8 mouse cellular contexts compared by ENCODE assay signal in the genomic region with DNA sequence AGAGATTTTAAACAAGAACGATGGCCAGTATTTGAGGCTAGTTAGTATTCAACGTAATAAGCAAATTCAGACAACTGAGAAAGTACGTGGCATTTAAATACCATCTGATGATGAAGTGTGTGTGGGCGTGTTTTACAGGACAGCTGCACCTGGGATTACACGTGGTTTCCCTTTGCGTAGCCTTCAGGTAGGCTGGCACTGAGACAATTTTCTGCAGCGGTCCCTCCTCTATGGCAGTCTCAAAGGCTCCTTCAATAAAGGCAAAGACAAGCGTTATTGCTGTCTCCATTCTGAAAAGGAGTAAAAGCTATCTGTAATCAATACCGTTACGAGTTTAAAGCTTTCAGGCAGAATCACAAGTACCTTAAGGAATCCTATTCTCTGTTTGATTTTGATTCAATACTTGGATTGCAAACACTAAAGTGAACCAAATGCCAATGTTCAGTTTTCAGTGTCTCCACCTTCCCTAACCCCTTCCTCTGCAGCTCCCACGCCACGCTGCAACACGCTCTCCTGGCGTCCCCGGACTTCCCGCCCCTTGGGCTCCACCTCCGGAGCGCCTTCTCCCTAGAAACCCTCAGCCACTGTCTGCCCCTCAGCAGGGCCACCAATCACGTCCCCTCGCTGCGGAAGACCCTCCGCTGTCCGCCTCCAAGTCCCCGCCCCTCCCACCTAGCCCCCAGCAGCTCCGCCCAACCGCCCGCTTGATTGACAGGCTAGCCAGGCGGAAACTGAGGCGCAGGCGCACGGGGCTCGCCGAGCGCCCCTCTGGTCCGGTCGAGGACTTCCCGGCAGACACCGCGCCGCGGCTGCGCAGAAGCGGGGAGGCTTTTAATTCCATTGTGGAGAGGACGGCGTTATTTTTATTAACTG. TPM values are rescaled to one million over a fixed set of nuclear protein-coding genes. Genes with fewer than 3 reads are reported as not detected.
DNase-seq lines count a peak whose midpoint lies in the region; ATAC-seq and TF ChIP-seq lines count a peak whose summit lies in the region.

A gene (plus strand): TSS at position 756 of the 873 bp plus-strand sequence.

- H3K9ac ChIP-seq in heart, embryonic 12.5 days = peak within 1 kb of the TSS; percentile 97
- H3K9ac ChIP-seq in kidney, postnatal 0 days (ENCODE audit: low read depth, low read length) = peak within 1 kb of the TSS; percentile 90
- H3K9ac ChIP-seq in liver, embryonic 11.5 days (ENCODE audit: low read depth, low read length) = peak within 1 kb of the TSS; percentile 95
- H3K9ac ChIP-seq in stomach, embryonic 14.5 days (replicated peaks; ENCODE audit: low read depth, low read length) = peak within 1 kb of the TSS; percentile 88

- peaks cover 23% of the 10 kb centered on the region for H3K4me1 ChIP-seq in heart, embryonic 12.5 days (replicated peaks)
- peaks cover 23% of the 10 kb centered on the region for H3K4me1 ChIP-seq in kidney, postnatal 0 days (replicated peaks; ENCODE audit: insufficient read depth, low read length)
- peaks cover 26% of the 10 kb centered on the region for H3K4me1 ChIP-seq in liver, embryonic 11.5 days (replicated peaks; ENCODE audit: control insufficient read depth, insufficient read depth, low read length)
- H3K4me1 ChIP-seq in stomach, embryonic 14.5 days (ENCODE audit: control insufficient read depth, insufficient read depth, low read length) = peaks cover 25% of the 10 kb centered on the region

- H3K9me3 ChIP-seq in heart, embryonic 12.5 days (replicated peaks) = no peaks in the 10 kb centered on the region
- H3K9me3 ChIP-seq in kidney, postnatal 0 days (replicated peaks; ENCODE audit: low read length) = no peaks in the 10 kb centered on the region
- H3K9me3 ChIP-seq in liver, embryonic 11.5 days (ENCODE audit: control insufficient read depth, low read length) = no peaks in the 10 kb centered on the region
- H3K9me3 ChIP-seq in stomach, embryonic 14.5 days (ENCODE audit: control insufficient read depth, low read depth, low read length) = no peaks in the 10 kb centered on the region

- DNase-seq in CD4-positive helper T cell, adult 2 months (ENCODE audit: low read depth, low spot score) = peak; percentile 95
- peak; percentile 94 for DNase-seq in brain, embryonic 18.5 days (ENCODE audit: low read depth, low spot score)
- DNase-seq in kidney, postnatal 0 days (ENCODE audit: low spot score) = peak; percentile 98
- DNase-seq in liver, embryonic 11.5 days (ENCODE audit: low spot score) = peak; percentile 96
- peak; percentile 95 for DNase-seq in naive thymus-derived CD4-positive, alpha-beta T cell, adult 2 months (ENCODE audit: low read depth)

- no peaks in the 10 kb centered on the region for H3K27me3 ChIP-seq in heart, embryonic 12.5 days (replicated peaks)
- no peaks in the 10 kb centered on the region for H3K27me3 ChIP-seq in kidney, postnatal 0 days (ENCODE audit: insufficient read depth, low read length)
- H3K27me3 ChIP-seq in liver, embryonic 11.5 days (replicated peaks; ENCODE audit: control insufficient read depth, insufficient read depth, low read length) = no peaks in the 10 kb centered on the region
- H3K27me3 ChIP-seq in stomach, embryonic 14.5 days (ENCODE audit: control insufficient read depth, insufficient read depth, low read length) = no peaks in the 10 kb centered on the region

- ATAC-seq in erythroid progenitor cell, adult 5-6 weeks (replicated peaks; ENCODE audit: low FRiP score, poor library complexity, severe bottlenecking) = peak; percentile 83
- peak; percentile 98 for ATAC-seq in heart, embryonic 12.5 days (ENCODE audit: insufficient number of reproducible peaks, low FRiP score)
- ATAC-seq in kidney, postnatal 0 days (replicated peaks; ENCODE audit: low FRiP score, low read depth) = peak; percentile 98
- ATAC-seq in liver, embryonic 11.5 days (replicated peaks; ENCODE audit: low FRiP score) = peak; percentile 96
- peak; percentile 98 for ATAC-seq in stomach, embryonic 14.5 days (ENCODE audit: insufficient number of reproducible peaks, insufficient read depth, low FRiP score, low read depth)

- H3K27ac ChIP-seq in heart, embryonic 12.5 days (ENCODE audit: poor library complexity, severe bottlenecking) = peak within 1 kb of the TSS; percentile 82
- peak within 1 kb of the TSS; percentile 95 for H3K27ac ChIP-seq in kidney, postnatal 0 days
- H3K27ac ChIP-seq in liver, embryonic 11.5 days (ENCODE audit: low read depth, low read length) = peak within 1 kb of the TSS; percentile 71
- peak within 1 kb of the TSS; percentile 87 for H3K27ac ChIP-seq in stomach, embryonic 14.5 days (ENCODE audit: low read length)

- peak within 1 kb of the TSS; percentile 92 for H3K4me2 ChIP-seq in heart, embryonic 12.5 days
- H3K4me2 ChIP-seq in kidney, postnatal 0 days (ENCODE audit: low read length) = peak within 1 kb of the TSS; percentile 80
- peak within 1 kb of the TSS; percentile 88 for H3K4me2 ChIP-seq in liver, embryonic 11.5 days
- peak within 1 kb of the TSS; percentile 89 for H3K4me2 ChIP-seq in stomach, embryonic 14.5 days (replicated peaks; ENCODE audit: low read depth, low read length)

- H3K4me3 ChIP-seq in heart, embryonic 12.5 days = peak within 1 kb of the TSS; percentile 94
- H3K4me3 ChIP-seq in kidney, postnatal 0 days (replicated peaks; ENCODE audit: low read depth, low read length) = peak within 1 kb of the TSS; percentile 94
- H3K4me3 ChIP-seq in liver, embryonic 11.5 days (ENCODE audit: low read depth, low read length) = peak within 1 kb of the TSS; percentile 95
- peak within 1 kb of the TSS; percentile 83 for H3K4me3 ChIP-seq in stomach, embryonic 14.5 days (ENCODE audit: low read depth, low read length)

- TF ChIP-seq CTCF in kidney, postnatal 0 days (IDR thresholded peaks at IDR 0.05; ENCODE audit: low read depth) = no peak; the same call in 1 of the 2 replicates

- WGBS in heart, embryonic 12.5 days = 2% methylated on average over 45 of the region's 45 CpGs
- WGBS in kidney, postnatal 0 days = 1% methylated on average over 44 of the region's 45 CpGs
- WGBS in liver, embryonic 11.5 days = 2% methylated on average over 45 of the region's 45 CpGs
- WGBS in stomach, embryonic 14.5 days = 1% methylated on average over 45 of the region's 45 CpGs

- H3K36me3 ChIP-seq in heart, embryonic 12.5 days = peaks cover 20% of the 10 kb centered on the region
- H3K36me3 ChIP-seq in kidney, postnatal 0 days (ENCODE audit: insufficient read depth, low read length) = peaks cover 10% of the 10 kb centered on the region; the same call in 1 of the 2 replicates
- H3K36me3 ChIP-seq in liver, embryonic 11.5 days (ENCODE audit: control insufficient read depth, insufficient read depth, low read length) = peaks cover 17% of the 10 kb centered on the region
- H3K36me3 ChIP-seq in stomach, embryonic 14.5 days (ENCODE audit: control insufficient read depth, insufficient read depth, low read length) = peaks cover 17% of the 10 kb centered on the region

RNA-seq across cellular contexts. Expression of the gene that starts here (rescaled TPM):
- total RNA-seq in erythroid progenitor cell, adult 5-6 weeks (2015; ENCODE audit: low replicate concordance) = 5.0 and 7.2 TPM in 2 replicates
- total RNA-seq in erythroid progenitor cell, adult 5-6 weeks (2017; ENCODE audit: low replicate concordance) = 4.1 and 5.6 TPM in 2 replicates
- polyA plus RNA-seq in heart, embryonic 12.5 days (2016; fragmentation: Nextera tagmentation; extraction: Ambion mirVana) = 18.2 and 19.2 TPM in 2 replicates
- polyA plus RNA-seq in kidney, postnatal 0 days (2015; fragmentation: Nextera tagmentation; extraction: Ambion mirVana) = 18.3 and 19.0 TPM in 2 replicates
- polyA plus RNA-seq in liver, embryonic 11.5 days (2014; fragmentation: Nextera tagmentation; extraction: Ambion mirVana) = 19.3 and 21.3 TPM in 2 replicates
- polyA plus RNA-seq in stomach, embryonic 14.5 days (2014; fragmentation: Nextera tagmentation; extraction: Ambion mirVana) = 20.7 and 22.0 TPM in 2 replicates

Comparison
In these comparisons a context has a peak if more than half of its experiments do, and no peak if none do; other contexts are left out.
1. Peak in every context shown above with its lines: DNase-seq, ATAC-seq, H3K4me3 ChIP-seq and H3K27ac ChIP-seq.